Mouse (Mus musculus): ENCODE data around the gene Foxa3.

DNA sequence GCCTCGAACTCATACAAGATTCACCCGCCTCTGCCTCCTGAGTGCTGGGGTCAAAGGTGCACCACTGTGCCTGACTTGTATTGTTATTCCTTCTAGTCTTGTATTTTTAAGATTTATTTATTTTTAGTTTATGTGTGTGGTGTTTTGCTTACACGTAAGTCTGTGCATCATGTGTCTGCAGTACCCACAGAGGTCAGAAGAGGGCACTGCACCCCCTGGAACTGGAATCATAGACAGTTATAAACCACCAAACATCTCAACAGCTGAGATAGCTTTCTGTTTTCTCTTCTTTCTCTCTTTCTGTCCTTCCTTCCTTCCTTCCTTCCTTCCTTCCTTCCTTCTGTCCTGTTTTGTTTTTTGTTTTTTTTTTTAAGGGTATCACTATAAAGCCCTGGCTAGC is 52.4 kb downstream of the Foxa3 start:
- TF ChIP-seq TAL1 (IDR thresholded peaks at IDR 0.05; ENCODE audit: low read length) = no peak
- no peak for TF ChIP-seq GATA1 (IDR thresholded peaks at IDR 0.05; ENCODE audit: low read length)

Measured in erythroblast, embryonic 14.5 days (primary cell).